Mouse (Mus musculus) ovary, postnatal 10 days (tissue): ENCODE results near the gene Abcg1.

Source experiments
- DNase-seq: peaks from one replicate; pipeline ENCODE4 v3.0.0; 2022; ENCODE audit warnings: low spot score

Abcg1 gene

DNA sequence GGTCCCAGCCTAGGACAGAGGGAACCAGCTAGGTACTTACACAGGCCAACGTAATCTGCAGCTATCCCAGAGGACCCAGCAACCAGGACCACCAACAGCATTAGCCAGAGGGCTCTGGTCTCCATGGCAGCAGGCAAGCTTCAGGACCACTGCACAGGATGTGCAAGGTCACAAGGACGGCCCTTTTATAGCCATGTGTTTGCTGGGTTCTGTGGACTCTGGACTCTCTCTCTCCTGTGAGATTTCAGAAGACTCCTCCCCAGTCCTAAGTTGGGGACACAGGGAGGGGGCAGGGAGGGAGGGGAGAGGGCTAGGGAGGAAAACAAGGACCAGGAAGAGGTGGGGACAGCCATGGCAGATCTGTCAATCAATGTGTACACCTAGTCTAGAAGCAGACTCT is 72.0 kb downstream of the Abcg1 start, which contains the start of gene Tff3:
Tff3 (minus strand) TSS at position 195 of the 400 bp plus-strand sequence.
- no peak for DNase-seq

DNA sequence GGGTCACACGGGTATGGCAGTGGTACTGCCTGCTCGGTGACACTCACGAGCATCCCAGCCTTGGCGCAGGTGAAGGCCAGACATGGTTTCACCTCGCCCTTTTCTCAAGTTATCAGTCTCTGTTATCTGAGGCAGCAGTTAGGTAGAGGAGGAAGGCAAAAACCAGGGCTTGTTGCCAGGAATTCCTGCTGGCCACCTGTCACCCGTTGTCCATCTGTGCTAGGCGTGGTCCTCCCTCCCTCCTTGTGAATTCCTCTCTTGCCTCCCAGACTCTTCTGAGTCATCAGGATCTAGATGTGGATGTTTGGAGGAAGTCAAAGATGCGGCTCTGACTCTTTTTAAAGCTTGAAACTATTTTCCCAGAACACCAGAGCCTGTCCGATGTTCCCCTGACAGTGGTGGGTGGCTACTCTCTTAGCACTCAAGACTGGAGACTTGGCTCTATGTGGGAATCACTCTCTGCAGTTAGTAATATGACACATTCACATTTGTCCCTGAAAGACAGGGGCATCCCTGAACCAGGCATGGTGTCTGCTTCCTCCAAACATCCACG is 73.9 kb downstream of the Abcg1 start:
- DNase-seq = no peak

DNA sequence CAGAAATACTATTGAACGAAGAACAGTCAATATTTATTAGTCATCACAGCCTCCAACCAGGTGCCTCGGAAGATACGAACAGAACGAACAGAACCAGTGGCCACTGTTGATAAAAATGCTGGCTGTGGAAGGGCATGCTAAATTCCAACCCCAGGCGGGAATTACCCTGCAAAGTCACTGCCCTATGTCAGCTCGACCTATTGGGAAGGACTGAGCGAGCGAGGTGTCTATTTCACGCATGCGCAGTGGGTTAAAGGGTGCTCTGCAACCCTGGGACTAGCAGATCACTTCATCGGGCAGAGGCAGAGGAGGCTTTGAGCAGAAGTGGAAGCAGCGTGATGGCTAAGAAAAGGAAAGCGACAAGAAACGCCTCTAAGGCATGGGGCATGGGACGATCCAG is 76.3 kb downstream of the Abcg1 start:
- DNase-seq = no peak

DNA sequence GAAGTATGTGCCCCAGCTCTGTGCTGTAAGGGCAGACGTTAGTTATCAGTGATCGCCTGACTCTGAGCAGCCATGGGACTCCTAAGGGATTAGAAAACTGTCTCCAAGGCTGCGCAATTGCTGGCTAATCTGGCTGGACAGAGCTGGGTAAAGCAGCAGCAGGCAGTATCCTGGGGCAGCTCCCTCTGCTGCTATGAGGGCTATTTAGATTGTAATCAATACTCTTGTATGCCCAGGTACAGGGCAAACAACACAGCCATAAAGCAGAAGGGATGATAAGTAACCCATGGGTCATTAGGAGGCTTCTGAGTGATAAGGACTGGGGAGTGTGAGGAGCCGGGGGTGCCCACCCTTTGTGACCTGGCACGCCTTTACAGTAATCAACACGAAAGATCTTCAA is 77.4 kb downstream of the Abcg1 start:
- no peak for DNase-seq

DNA sequence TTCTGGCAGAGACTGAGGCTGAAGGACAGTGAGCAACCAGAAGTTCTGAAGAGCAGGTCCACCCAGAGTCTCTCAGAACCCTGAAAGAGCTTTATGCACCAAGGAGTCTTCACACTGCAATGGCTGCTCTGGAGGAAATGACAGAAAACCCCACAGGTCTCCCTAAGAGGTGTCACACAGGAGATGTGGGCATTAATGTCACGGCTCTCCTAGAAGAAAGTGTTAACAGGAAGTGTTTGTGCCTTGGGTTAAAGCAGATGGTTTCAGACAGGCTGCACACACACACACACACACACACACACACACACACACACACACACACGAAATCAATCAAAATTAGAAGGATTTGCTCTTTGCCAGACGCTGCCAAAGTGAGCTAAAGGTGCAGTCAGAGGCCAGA is 78.8 kb downstream of the Abcg1 start:
- DNase-seq = no peak

DNA sequence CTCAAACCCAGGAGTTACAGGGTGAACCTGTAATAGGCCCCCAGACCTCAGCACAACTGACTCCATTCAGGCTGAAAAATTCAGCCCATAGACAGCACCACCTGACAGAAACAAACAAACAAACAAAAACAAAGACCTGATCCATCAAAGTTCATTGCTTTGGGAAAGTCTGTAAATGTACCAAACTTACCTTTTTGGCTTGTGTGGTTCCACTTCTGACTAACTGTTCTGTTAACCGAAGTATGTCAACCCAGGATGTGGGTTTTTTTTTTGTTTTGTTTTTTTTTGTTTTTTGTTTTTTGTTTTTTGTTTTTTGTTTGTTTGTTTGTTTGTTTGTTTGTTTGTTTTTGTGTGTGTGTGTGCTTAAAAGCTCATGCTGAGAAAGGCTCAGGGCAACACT is 79.3 kb downstream of the Abcg1 start:
- DNase-seq = no peak

DNA sequence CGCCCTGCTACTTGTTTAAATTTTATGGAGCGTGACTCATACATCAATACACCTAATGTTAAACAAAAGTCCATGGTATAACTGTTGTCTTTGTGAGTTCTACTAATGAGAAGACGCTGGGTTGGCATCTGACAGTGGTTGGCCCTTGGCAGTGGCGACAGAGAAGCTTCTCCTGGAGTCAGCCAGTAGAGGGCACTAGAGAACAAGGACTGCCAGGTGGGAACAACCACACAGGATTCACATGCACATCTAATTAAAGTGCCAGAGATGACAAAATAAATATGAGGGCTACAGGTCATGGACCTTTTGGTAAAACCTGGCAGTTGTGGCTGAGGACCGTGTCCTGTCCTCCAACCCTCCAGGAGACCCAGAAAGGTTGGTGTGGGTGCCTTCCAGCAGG is 80.9 kb downstream of the Abcg1 start:
- no peak for DNase-seq

DNA sequence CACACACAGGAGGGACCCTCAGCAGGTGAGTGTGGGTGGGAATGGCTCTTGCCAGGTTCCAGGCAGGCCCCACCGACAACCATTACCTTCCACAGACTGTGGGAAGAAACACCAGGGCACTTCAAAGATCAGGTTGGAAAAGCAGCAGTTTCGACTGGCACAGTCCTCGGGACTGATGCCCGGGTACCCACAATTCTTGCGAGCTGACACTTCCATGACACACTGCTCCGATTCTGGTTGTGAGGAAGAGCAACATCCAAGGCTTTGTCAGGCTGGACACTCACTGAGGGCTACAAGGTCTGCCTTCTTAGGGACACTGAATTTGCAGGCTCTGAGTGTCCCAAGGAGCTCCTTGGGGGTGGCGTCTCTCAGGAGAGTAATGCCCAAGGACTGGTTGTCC is 84.6 kb downstream of the Abcg1 start:
- no peak for DNase-seq

DNA sequence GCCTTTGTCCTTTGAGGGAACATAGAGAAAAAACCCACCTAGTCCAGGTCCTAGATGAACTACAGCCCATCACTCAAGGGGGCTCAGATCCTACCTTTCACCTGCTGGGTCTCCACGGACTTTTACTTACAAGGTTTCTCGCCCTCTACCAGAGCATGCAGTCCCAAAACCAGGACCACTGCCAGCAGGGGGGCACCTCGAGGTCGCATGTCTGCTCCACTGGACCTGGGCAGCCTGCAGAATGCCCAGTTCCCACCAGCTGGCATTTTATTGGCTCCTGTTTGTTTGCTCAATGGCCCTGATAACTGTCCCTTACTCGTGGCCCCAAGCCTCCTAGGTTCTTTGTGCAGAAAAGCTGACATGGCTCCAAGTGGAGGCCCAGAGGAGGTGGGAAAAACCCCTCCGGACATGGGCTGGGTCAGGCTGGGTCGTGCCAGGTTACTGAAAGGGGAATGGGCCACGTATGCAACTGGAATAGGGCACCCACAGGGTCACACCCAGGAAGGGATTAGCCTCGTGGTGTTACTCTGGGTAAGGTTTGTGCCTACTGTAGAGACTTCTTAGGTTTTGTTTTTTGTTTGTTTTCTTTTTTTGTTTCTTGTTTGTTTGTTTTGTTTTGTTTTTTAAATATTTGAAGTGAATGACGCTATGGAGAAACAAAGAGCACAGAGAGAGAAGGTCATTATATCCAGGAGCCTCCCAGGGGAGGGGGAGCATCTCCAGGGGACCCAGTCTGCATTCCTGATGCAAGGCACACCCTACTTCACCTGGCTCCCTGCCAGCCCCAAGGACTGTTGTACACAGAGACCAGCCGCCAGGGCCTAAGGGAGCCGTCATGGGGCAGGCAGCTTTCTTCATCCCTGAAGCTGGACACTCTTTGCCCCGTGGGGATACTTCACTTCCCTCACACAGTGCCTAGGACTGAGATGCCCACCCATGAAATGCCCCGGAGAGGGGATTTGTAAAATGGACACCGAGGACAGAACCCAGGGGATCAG is 86.9 kb downstream of the Abcg1 start, which contains the start of gene Tff2:
Tff2 (minus strand) TSS at position 243 of the 998 bp plus-strand sequence.
- no peak for DNase-seq

DNA sequence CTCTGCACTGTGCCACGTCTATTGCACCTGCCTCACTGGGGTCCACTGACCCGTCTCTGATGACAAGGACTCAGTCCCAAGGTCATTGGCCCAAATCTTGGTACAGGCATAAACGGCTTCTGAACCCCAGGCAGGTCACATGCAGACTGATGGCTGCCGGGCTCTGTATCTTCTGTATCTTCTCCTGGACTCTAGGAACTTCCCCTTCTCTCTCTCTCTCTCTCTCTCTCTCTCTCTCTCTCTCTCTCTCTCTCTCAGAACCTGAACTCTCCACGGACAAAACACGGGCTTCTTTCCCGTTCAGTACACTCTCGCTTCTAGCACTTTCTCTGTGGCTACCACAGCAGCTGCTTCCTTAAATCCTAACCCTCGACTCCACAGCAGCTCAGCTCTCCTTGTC is 88.5 kb downstream of the Abcg1 start:
- no peak for DNase-seq

DNA sequence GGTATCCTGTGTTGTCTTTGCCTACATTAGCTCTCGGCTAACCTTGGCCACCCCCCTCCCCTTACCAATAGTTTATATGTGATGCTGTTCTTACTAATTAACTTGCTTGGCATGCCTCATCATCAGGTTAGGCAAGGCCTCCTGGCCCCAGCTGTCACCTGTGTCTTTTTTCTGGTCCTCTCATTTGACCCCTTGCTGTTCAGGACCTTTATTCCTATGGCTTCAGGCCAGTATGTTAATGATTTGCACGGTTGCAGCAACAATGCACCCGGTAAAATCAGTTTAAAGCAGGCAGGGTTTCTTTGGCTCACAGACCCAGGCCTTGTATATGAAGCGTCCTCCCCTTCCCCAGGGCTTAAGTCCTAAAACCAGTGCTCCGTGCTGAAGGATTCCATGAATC is 95.0 kb downstream of the Abcg1 start:
- no peak for DNase-seq

DNA sequence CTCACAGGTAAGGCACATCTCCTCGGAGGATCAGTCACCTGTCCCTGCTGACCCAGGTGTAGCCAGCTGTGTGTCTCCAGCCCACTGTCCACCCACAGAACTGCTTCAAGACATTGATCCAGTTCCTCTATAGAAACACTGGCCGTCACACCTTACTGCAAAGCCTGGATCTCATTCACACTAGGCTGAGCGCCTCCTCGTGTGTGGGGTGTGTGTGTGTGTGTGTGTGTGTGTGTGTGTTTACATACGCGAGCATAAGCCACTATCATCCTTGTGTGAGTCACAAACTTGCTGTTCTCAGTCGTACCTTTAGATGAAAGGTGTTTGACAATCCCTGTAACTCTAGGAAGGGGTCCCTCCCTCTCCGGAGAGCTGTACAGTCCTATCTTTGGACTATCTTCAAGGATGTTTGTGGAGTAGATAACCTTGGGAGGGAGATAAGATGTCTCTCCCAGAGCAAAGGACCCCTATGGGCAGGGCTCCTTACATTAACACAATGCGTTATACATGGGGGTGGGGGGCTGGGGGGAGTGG is 95.6 kb downstream of the Abcg1 start:
- DNase-seq = no peak

DNA sequence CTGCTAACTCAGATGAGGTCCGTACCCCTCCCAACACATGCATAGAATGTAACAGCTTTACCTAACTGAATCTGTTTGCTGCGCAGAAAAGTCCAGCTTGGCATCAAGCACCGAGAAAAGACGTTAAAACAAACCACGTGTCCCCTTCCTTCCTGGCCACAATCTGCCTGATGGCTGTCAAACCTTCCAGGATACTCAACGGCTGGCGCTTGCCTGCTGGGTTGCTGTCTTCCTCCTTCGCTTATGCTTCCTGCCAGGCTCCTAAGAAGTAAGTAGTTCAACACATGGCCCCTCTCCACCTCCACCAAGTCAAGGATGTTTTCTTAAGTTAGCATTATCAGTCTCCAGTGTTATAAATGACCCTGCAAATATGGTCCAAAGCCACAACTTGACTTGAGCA is 96.3 kb downstream of the Abcg1 start:
- DNase-seq = no peak

DNA sequence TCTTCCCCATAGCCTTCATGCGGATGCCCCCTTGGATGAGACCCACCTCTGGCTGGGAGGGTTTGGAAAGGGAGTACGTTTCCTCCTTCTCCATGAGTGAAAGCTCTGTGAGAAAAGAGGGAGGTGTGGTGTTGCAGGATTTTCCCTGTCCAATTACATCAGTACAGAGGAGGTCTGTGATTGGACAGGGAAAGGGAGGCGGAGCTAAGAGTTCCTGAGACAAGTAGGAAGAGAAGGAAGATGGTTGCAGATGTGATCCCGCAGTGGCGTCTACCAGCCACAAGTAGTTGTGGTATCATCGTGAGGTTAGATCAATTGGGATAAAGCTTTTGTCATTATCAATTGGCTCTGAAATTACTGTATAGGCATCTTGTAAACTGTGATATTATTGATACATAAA is 100.4 kb downstream of the Abcg1 start:
- DNase-seq = no peak

DNA sequence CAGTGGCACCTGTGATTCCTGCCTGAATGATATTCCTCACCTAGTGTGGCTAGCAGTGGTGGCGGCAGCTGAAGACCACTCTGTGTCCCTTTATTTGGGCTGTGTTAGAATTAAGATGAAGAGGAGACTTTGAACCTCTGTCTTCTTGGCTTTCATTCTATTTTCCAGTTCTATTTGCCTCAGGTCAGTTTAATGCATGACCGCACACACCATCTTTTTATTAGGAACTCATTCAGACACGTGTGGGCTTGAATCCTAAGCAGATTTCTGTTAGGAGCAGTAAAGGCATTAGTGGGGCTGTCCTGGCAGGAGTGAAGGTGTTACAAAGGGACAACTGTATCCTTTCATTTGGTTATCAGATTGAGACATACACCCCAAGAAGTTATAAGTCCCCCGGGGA is 102.8 kb downstream of the Abcg1 start:
- no peak for DNase-seq

DNA sequence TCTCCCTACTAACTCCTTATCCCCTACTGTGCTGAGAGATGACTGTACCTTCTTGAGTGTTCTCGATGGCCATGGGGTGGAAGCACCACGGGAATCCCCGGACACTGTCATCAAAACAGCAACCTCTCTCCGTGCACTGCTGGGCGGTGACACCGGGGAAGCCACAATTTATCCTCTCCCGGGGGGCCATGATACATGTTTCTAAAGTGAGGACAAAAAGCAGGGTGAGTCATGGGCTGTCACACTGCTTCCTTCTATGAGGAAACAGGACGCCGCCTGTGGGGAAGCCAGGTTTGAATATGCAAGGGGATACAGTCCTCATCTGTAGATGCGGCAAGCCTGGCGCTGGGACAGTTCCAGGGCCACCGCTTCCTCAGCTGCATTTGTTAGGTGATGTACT is 105.1 kb downstream of the Abcg1 start:
- no peak for DNase-seq

DNA sequence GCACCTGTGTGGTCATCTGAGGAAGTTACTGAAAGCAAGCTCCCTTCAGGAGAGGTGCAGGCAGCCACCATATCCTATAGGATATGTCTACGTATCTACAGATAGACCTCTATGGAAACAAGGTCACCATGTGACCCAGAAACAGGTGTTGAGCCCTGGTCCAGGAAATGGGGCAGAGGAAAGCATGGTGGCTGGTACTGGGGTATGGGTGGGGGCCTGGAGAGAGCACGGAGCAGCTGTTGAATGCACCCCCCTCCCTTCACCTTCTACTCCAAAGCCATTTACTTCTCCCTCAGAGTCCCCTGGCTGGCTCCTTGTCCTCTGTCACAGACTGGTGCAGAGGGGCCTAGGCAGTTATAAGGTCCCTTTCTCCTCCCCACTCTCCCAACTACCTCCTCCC is 106.3 kb downstream of the Abcg1 start:
- DNase-seq = no peak

DNA sequence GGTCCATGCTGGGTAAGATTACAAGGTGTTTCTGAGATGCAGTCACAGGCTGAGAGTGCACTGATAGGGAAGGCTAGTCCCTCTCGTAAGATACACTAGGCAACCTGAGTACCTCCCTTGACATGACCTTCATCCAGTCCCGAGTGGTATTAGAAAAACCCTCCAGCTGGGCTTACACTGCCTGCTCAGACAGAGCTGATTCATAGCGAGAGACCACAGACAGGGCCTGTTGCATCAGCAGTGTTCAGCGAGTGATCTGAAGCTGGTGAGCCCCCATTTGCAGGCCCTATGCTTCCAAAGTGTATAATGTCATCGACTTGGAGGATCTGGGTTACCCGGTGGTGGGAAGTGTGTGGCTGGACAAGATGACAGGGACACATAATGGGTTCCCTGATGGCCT is 107.7 kb downstream of the Abcg1 start, which contains the start of gene Tff1:
Tff1 (minus strand) TSS at position 151 of the 400 bp plus-strand sequence.
- DNase-seq = no peak
